Mouse (Mus musculus): ENCODE results near the gene 1700012A03Rik.

DNA sequence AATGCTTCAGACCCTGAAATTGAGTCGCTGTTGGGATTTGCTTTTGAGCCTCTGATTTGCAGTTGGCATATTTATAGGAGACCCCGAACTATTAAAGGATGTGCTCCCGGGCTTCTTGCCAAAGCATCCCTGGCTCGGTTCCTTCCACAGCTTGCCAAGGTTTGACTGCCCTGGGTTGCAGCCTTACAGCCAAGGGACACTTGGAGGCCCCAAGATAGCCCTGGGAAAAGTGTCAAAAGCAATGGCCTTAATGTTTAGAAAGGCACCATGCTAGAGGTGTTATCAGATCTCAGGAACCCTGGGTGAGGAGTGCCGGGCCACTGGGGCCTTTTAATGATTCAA, 32.0 kb upstream of the 1700012A03Rik start:
- TF ChIP-seq CTCF (IDR thresholded peaks at IDR 0.05; ENCODE audit: control insufficient read depth, insufficient read depth, low read length): no peak
- TF ChIP-seq POLR2A (IDR thresholded peaks at IDR 0.05; ENCODE audit: borderline replicate concordance, control insufficient read depth, low read depth, low read length): no peak

All from bone marrow, adult 2 months (tissue).